Mouse (Mus musculus) olfactory bulb, adult 2 months (tissue): ENCODE measurements around the gene Sh3rf1.

ENCODE experiments used
- CTCF ChIP-seq: fragments of 200-500 bp; IDR thresholded peaks from 2 replicates; pipeline ENCODE4 v1.5.1; 2012; ENCODE audit warnings: low read depth, mild to moderate bottlenecking, low read length, moderate library complexity; ENCODE audit not compliant: insufficient read depth
- POLR2A ChIP-seq: fragments of 200-500 bp; IDR thresholded peaks from 2 replicates; pipeline ENCODE4 v1.6.1; 2012; ENCODE audit warnings: mild to moderate bottlenecking, low read depth, low read length, moderate library complexity; ENCODE audit not compliant: insufficient read depth

DNA sequence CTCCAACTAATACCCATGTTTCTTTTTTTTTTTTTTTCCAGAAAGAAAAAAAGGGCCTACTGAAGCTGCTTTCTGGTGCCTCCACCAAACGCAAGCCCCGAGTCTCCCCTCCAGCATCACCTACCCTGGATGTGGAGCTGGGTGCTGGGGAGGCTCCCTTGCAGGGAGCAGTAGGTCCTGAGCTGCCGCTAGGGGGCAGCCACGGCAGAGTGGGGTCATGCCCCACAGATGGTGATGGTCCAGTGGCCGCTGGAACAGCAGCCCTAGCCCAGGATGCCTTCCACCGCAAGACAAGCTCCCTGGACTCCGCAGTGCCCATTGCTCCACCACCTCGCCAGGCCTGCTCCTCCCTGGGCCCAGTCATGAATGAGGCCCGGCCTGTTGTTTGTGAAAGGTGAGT lies 160.9 kb downstream of the Sh3rf1 start:
- TF ChIP-seq CTCF (no peak), POLR2A (no peak)
